Mouse (Mus musculus): ENCODE data around the gene Gm21961. TPM values are rescaled to one million over a fixed set of nuclear protein-coding genes. Genes with fewer than 3 reads are reported as not detected.

The Gm21961 gene
- not detected in 2 replicates for polyA plus RNA-seq (2015; fragmentation: Nextera tagmentation; extraction: Ambion mirVana)

GRCm38 (mm10) chr15:65014804-65015203 lies at the start of gene Gm21961:
Gene Gm21961 (minus strand): TSS chr15:65014904.

Other genes with a start within 250 kb of the Gm21961 start
- gene Gm21798, start 197.2 kb downstream of the Gm21961 start, polyA plus RNA-seq (2015; fragmentation: Nextera tagmentation; extraction: Ambion mirVana): not detected in 2 replicates

Data from neural tube, postnatal 0 days (tissue).